ENCODE assay signal across 28 mouse cellular contexts in genomic region chr7:99427987-99428386, GRCm38 (mm10). TPM values are rescaled to one million over a fixed set of nuclear protein-coding genes. Genes with fewer than 3 reads are reported as not detected.
"Had no signal": no experiment of that assay in that cellular context is flagged by ENCODE, and none has a peak within 500 bp of the region (broad histone marks: within the 10 kb centered on the region; RNA-seq: fewer than 3 reads in every experiment).

No protein-coding gene starts in this region.

- H3K27ac ChIP-seq: heart, adult 2 months; heart, embryonic 13.5 days; heart, embryonic 15.5 days; hindbrain, embryonic 12.5 days; hindbrain, embryonic 15.5 days; hindbrain, postnatal 0 days; intestine, embryonic 15.5 days; layer of hippocampus, adult 2 months; limb, embryonic 13.5 days; limb, embryonic 15.5 days; liver, embryonic 12.5 days; liver, embryonic 14.5 days had no signal

- H3K9me3 ChIP-seq: heart, embryonic 13.5 days; heart, embryonic 15.5 days; hindbrain, embryonic 12.5 days; hindbrain, embryonic 15.5 days; intestine, embryonic 15.5 days; limb, embryonic 13.5 days; limb, embryonic 15.5 days; liver, embryonic 12.5 days had no signal

- H3K36me3 ChIP-seq: hindbrain, embryonic 15.5 days; intestine, embryonic 15.5 days; limb, embryonic 13.5 days; limb, embryonic 15.5 days; liver, embryonic 12.5 days had no signal

- DNase-seq: gastrocnemius, postnatal 14 days; gastrocnemius, postnatal 36 days; heart, adult 11 months; heart, adult 2 months; heart, postnatal 14 days; heart, postnatal 36 days; kidney, adult 18-20 months; kidney, adult 8-10 months; kidney, postnatal 10 days; kidney, postnatal 25 days; kidney, postnatal 4 days; left cerebral cortex, postnatal 4 days had no signal

- H3K27me3 ChIP-seq: heart, embryonic 13.5 days; heart, embryonic 15.5 days; hindbrain, embryonic 12.5 days; hindbrain, embryonic 15.5 days; intestine, embryonic 15.5 days; limb, embryonic 15.5 days had no signal

- H3K9ac ChIP-seq: heart, embryonic 13.5 days; heart, embryonic 15.5 days; hindbrain, embryonic 12.5 days; hindbrain, embryonic 15.5 days; intestine, embryonic 15.5 days; limb, embryonic 13.5 days; limb, embryonic 15.5 days; liver, embryonic 12.5 days; liver, embryonic 14.5 days had no signal

- H3K4me2 ChIP-seq: heart, embryonic 11.5 days; heart, embryonic 13.5 days; heart, embryonic 15.5 days; hindbrain, embryonic 12.5 days; hindbrain, embryonic 15.5 days; intestine, embryonic 15.5 days; limb, embryonic 13.5 days; limb, embryonic 15.5 days; liver, embryonic 12.5 days had no signal

- H3K4me3 ChIP-seq: heart, adult 2 months; heart, embryonic 13.5 days; heart, embryonic 15.5 days; hindbrain, embryonic 12.5 days; hindbrain, embryonic 15.5 days; intestine, embryonic 15.5 days; layer of hippocampus, adult 2 months; limb, embryonic 13.5 days; limb, embryonic 15.5 days; liver, embryonic 12.5 days had no signal

RNA-seq across cellular contexts. Expression of gene Klhl35, which starts 37.8 kb away (rescaled TPM):
- total RNA-seq: gastrocnemius, adult 18-20 months; gastrocnemius, postnatal 36 days; heart, postnatal 36 days; hematopoietic stem cell, adult 5-6 weeks; liver, adult 2 months had no signal
- polyA plus RNA-seq: liver, embryonic 16.5 days had no signal
